Mouse (Mus musculus) lung, postnatal 25 days (tissue): Measurements from ENCODE around the gene Kcnc2.
A peak's percentile ranks its signal among the peaks of the same experiment; 100 is the strongest.
"Not testable (repeated sequence)": the region's sequence is repeated elsewhere in the genome, so short reads cannot be mapped to it uniquely, and the experiment has no call there.

Source experiments
- DNase-seq: peaks from one replicate; pipeline ENCODE4 v3.0.0; 2022; ENCODE audit warnings: low spot score

Kcnc2 gene

DNA sequence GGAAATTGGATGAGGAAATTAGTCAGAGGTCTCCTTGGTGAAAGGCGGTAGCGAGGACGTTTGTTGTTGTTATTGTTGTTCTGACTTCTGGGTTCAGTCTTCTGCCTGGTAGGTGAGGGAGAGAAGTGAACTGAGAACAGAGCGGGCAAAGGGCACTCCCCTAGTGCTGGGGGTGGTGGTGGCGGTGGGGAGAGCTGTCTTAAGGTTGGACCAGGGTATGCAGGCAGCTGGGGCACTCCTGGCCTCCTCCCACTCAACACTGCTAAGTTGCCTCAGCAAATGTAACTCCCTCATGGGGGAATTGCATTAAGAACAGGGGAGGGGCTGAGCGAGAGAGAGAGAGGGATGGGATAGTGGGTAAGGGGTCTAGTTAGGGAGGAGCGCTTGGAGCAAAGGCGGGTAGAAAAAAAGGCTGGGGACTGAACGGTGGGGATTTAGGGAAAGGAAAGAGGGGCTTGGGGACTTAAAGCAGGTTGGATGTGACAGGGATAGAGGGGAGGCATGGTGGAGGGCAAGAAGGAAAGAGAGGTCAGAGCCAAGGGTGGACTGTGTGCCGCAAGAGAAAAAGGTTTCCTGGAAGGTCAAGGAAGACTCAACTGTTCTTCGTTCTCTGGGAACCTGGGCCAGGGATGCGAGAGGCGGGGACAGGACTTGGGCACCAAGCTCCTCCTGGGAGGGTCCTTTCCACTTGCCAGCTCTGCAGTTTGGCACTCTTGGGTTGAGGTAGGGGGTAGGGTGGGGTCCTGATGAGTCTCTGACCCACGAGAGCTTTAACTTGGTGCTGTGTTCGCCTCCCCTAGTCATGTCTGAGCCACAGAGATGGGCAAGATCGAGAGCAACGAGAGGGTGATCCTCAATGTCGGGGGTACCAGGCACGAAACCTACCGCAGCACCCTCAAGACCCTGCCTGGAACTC lies at the start of gene Kcnc2:
Kcnc2 (plus strand) TSS at position 235 of the 916 bp plus-strand sequence.
- DNase-seq: no peak

DNA sequence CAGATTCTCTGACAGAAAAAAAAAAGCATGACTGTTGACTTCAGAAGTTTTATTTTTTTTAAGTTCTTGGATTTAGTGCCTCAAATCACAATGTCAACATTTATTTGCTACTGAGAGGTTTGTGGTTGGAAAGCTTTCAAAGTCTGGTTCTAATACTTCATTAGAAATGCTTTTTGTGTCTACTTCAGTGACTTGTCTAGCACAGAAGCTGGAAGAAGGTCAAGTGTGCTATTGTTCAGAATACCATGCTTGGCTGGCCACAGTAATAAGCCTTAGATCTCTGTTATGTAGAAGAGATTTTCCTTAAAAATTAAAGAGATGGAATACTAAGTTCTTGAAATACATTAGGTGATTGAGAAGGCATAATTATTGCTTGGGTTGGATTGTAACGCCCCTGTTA lies 43.8 kb upstream of the Kcnc2 start:
- no peak for DNase-seq

DNA sequence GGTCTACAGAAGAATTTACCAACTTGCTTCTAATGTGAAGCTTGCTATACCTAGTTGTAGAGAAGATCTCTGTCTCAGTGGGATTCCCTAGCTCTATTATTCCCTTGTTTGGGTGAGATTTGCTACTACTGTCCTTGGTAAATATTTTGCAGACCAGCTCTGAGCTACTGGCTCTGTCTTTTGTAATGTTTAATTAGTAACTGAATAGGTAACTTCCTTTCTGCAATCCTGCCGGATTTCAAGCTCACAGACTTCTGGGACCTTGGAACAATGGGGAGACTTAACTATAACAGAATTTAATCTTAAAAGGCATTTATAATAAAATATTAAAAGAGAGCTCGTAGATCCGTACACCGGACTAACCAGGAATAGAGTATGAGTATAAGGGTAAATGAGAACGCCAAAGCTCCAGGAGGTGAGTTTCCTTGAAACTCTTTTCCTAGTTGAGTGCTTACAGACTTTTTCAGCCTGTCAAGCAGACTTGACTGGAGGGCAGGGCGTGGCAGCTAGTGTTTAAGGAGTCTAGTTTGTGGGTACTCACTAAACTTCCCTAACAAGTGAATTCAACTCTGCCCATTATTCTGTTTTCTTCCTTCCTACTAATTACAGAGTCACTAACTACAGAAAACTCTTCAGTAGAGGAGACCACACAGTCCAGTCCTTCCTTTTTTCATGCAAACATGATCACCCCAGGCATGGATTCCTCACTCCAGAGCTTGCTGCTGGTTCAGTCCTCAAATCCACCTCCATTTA lies 41.7 kb upstream of the Kcnc2 start:
- peak; percentile 15 for DNase-seq

DNA sequence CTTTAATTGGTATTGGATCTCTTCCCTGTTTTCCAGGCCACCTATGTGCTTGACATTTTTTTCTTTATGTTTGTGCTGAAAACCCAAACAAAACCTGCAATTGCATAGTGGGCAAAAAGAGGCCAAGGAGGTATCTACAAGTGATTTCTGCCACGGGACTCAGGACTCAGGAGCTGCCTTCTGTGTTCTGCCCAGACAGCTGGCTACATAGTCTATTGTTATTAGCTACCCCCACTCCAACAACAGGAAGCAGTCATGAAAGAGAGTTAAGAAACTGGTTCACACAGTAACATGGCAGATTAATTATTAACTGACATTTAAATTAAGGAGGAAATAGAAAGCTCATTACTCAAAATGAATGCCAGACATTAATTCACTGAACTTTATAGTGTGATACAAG lies 38.2 kb upstream of the Kcnc2 start:
- not testable (repeated sequence) for DNase-seq

DNA sequence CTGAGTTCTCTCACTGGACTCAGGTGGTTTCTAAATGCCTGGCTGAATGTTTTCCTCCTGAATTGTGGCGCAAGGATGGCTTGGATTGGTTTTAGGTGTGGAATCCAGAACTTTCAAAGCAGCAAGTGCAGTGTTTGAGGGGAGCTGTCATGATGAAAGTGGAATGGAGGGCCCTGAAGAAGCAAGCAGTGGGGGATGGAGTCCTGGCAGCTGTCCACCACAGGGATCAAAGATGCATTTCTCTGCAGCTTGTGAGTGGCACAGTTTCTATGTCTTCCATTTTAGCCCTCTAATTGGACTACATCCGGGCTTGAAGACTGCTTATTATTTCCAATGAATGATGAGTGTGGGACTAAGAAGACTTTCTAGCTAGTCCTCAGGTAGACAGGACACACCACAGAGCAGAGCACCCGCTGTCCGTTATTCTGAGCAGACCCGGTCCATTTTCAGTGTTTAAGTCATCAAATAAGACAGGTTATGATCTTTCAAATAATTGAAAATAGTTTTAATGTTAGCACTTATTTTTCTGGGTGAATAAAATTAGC lies 35.5 kb upstream of the Kcnc2 start:
- DNase-seq: not testable (repeated sequence)

DNA sequence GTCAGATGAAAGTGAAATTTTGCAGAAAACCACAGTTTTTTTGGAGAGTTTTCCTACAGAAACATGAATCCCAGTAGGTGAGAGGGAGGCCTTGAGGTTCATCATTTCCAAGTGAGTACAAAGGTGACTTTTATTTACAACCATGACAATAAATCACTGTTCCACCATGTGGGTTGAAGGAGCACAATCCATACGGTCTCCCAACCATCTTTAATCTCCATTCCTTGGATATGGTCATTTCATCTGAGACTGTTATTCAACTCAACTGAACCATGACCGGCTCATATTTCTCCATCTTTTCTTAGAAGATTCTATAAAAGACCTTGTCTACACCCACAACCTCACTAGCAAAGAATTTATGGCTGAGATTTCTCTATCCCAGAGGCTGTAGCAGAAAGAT lies 22.6 kb upstream of the Kcnc2 start:
- no peak for DNase-seq

DNA sequence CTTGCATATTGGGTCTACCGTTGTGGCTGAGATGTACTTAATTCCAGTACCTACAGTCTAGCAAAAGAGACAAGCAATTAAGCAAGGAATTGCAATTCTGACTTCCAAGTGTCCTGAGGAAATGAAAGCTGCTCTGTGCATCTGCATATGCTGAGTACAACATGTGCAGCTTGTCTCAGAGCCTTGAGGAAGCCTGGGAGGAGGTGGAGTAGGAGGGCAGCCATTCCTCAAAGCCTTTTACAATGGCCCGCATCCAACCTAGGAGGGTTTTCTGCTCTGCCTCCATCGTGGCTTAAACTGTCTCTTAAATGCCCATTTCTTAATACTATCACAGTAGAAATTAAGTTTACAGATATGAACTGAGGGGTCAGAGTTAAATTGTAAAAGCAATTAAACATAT lies 7.5 kb upstream of the Kcnc2 start:
- no peak for DNase-seq

DNA sequence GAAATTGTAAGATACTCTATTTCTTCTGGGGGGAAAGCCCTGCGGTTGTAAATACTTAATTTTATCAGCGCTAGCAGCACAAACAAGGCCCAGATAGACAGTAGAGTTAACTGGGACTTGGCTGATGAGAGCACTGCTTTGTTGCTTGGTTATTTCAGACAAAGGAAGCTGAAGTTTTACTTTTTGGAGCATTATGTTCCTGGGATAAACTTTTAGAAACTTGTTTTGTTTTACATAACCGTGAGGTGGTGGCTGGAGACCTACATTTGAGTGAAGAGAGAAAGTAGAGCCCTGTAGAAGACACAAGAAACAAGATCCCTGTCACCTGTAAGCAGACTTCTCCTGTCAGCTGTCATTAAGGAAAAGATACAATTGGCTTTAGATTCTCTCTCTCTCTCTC lies 1.4 kb upstream of the Kcnc2 start:
- DNase-seq: no peak

DNA sequence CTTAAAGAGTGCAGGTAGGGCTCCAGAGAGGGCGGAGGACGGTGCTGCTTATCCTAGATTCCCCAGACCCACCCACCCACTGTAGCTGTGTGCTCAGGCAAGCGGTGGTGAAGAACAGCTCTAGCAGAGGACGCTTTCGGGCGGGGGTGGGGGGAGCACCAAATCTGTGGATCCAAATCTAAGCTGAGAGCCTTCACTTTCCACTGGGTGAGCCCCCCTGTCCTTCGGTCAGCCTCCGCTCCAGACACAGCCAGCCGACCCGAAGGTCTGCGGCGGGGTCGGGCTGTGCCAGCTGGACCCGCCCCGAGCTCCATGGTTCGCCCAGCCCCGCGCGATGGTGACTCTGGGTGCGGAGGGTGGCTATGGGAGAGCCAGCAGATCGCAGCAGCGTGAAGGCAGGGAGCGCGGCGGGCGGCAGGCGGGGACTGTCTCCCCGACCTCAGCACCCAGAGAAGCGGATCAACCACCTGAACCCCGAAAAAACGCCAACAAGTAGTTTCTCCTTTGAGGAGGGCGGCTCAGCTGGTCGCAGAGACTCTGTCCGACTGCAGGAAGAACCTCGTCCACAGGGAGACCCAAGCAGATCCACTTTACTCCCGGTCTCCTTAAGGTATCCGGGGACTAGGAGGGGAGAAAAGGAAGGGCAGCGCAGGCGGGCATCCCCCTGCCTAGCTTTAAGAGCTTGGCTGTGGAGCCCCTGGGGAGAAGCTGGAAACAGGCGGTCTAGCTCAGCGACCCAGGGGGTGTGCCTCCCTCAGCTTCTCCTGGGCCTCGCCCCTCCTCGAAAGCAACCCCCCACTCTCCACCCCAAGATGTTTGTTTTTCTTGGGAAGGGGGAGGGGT lies 761 bp upstream of the Kcnc2 start:
- DNase-seq: no peak

DNA sequence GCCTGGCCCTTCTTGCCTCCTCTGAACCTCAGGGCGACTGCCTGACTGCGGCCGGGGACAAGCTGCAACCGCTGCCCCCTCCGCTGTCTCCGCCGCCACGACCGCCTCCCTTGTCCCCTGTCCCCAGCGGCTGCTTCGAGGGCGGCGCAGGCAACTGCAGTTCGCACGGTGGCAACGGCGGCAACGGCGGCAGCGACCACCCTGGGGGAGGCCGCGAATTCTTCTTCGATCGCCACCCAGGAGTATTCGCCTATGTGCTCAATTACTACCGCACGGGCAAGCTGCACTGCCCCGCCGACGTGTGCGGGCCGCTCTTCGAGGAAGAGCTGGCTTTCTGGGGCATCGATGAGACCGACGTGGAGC lies 863 bp downstream of the Kcnc2 start:
- no peak for DNase-seq

DNA sequence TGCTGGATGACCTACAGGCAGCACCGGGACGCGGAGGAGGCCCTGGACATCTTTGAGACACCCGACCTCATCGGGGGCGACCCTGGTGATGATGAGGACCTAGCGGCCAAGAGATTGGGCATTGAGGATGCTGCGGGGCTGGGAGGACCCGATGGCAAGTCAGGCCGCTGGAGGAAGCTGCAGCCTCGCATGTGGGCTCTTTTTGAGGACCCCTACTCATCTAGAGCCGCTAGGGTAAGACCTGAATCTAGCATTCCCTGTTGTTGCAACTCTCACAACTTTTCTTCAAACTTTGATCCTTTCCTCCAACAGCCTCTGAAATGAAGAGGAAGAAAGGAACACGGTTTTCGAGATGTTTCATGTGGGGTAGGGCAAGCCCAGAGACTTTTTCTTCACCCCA lies 1.2 kb downstream of the Kcnc2 start:
- no peak for DNase-seq

DNA sequence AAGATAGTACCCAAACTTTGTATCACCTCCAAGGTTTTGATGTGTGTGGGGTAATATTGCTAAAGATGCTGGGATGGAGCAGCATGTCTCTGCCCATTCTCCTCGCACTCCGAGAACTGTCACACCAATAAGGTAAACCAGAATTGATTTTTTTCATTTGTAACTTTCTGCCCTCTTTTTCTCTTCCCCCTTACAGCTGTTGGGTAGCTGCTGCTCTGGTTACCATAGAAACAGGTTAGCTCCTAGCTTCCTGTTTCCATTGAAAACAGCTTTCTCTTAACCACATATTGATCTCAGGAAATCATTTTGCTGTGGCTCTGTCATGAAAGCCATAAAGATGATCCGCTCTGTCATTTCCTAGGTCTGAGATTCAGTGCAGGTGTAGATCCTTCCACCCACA lies 7.1 kb downstream of the Kcnc2 start:
- no peak for DNase-seq

DNA sequence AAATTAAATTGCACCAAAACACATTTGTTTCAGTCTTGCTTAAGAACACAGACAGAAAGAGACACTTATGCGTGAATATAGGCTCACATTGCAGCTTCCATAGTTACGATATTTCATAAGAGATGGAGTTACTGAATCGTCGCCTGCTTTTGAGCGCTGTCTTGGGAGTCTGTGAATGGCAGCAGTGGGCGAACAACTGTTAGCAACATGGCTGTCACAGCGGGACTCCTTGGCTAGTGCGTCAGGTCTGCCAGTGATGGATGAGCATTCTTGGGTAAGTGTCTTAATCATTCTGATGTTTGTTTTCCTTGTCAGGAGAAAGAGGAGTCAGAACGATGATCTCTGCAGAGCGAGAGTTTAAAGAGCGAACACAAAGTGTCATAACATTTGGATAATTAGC lies 44.2 kb downstream of the Kcnc2 start:
- no peak for DNase-seq

DNA sequence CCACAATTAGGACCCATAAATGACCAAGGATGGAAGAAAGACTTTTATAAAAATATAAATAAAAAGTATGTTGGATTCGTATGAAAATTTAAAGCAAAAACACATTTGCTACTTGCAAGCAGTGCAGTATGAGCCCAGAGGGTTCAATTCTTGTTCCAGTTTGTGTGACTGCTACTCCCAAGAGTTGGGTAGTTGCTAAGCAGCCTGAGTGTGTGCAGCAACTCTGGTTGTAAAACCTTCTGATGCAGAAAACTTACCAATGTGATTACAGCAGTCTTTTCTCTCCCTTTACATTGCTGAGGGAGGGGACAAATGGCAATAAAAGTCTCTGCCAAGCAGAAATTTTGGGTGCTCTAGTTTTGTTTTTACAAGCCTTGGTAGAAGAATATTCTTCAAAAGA lies 46.9 kb downstream of the Kcnc2 start:
- no peak for DNase-seq

DNA sequence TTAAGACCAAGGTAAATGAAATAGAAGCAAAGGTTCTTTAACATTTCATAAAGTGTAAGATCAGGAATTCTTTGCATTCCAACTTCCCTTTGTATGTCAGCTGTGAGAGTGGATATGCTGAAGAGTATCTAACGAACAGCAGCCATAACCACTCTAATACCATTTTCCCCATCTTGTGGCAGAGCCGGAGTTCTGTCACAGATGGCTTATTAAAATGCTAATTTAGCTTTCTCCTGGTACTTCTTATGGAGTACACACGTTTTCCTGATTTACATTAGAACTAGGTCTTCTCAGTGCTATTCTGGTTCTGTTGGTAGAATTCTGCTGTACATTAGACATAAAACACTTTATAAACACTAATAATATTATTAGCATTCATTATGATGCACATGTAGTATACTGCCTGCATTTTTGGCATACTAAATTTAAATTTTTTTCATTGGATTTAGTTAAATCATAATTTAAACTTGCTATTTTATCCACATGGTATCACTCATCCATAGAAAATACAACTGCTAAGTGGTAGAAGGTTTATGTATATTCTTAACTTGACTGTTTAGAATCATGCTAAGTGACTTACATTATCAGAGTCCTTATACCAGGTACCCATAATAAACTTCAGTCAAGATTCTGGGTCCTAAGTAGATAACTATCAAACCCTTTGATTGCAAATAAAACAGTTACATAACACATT lies 86.9 kb downstream of the Kcnc2 start:
- DNase-seq: no peak

DNA sequence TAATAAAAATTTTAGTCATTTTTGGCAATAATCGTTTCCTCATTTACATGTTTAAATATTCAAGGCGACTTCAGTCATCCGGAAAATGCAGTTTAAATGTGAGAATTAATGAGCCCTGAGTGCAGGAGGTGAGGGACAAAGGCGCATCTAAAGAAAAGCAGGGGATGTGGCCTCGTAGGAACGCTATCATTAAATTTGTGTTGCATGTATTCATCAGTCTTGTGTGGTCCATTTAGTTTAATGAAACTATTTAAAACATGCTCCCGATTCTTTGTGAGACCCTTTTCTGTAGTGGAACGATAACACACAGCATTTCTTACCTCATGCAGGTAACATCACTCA lies 87.4 kb downstream of the Kcnc2 start:
- DNase-seq: no peak

DNA sequence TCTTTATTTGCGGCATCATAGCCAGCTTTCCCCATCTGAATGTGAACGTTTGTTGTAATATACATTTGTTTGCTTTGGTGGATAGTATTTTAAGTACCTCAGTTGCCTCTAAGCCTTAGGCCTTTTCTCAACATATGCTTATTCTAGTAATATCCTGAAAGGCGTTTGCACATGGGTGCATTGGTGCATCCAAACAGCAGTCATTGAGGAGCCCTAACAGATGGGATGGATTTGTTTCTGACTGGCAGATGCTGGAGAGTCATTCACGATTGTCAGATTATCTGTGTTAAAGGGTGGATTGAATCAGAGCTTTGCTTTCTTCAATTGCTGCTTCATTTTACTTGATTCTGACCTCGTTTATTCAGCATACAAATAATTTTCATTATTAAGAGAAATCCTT lies 89.8 kb downstream of the Kcnc2 start:
- DNase-seq: no peak

DNA sequence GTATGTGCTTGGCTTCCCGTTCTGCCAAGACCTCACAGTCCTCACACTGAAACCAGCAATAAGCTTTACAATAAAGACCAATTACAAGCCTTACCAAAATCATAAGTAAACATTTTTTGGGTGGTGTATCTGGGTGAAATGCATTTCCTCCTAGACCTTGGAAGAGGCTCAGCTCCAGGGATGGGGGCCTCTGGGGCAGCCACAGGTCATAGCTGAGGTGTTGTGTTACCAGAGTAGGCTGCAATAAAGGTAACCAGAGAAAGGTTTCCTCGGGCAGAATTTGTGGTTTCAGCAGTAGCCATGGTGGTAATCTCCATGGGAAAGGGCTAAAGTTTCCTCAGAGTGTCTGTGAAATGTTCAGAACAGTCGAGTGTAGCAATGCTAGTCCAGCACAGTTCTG lies 97.4 kb downstream of the Kcnc2 start:
- no peak for DNase-seq

DNA sequence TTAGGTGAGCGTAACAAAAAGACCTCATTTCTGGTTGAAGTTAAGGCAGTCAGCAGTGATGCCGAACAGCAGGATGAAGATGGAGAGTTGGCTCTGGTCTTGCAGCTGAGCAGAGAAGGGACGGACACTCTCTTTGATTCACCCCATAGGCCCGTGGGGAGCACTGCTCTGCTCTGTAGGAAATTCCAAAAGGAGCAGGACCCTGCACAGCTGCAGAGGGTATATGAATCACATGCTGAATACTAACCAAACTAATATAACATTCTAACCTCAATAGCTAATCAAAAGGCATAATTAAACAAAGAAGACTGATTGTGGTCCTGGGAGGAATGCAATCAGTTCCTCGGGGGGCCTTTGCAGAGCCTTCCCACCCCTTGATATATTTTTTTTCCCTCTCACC lies 106.2 kb downstream of the Kcnc2 start:
- no peak for DNase-seq

DNA sequence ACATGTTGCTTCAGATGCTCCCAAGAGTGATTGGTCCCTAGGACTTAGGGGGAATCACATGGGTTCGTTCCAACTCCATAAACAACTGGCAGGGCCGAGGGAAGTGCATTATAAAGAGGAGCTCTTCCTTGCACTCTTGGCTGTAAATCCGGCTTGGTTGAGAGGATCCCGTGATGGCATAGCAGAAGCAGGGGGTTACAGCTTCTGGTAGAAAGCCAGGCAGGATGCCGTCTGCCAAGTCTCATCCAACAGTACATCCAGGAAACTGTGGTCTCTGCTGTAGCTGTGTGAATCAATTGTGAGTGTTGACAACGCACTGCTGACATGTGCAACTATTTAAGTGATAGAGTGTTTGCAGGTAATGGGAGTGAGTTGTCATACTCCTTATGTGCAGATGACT lies 107.5 kb downstream of the Kcnc2 start:
- no peak for DNase-seq

DNA sequence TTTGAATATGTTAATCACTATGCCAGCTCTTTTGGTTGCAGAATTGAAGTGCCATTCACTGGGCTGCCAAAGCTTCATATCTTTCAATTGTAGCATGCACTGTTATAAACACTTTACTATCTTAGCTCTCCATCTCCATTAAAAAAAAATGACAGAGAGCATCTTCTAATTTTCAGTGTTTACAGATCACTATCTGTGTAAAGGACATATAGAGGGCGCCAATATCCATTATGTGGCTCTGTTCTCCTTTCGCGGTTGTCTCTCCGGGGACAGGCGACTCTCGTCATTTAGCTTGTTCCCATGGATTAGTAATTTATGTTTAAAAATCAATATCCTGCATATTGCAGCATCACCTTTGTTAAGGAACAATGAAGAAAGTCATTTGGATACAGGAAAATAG lies 109.7 kb downstream of the Kcnc2 start:
- no peak for DNase-seq
